Mouse (Mus musculus) thymus, adult 18-20 months (tissue): Measurements from ENCODE around the gene Fcrl6.

Source experiments
- DNase-seq, 2 experiments: peaks; one replicate each; pipeline ENCODE4 v3.0.0; 2022; ENCODE audit warnings: mixed read lengths in 2 of 2

The Fcrl6 gene

DNA sequence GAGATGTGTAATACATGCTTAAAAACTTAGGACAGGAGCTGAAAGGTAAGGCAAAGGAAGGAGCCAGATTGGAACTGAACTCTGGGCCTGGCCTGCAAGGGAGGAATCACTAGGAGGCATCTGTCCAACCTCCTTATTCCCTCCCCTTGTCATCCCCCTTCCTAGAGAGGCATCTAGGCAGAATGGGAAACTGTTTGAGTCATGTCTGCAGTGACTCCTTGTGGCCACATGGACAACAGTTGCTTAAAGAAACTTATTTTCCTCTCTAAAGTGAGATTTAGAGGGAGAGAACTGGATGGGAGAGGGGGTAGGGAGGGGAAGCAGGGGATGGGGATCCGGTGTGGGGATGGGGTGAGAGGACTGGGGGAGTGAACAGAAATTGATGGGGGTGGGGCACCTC, 10.4 kb upstream of the Fcrl6 start:
- no peak for DNase-seq

DNA sequence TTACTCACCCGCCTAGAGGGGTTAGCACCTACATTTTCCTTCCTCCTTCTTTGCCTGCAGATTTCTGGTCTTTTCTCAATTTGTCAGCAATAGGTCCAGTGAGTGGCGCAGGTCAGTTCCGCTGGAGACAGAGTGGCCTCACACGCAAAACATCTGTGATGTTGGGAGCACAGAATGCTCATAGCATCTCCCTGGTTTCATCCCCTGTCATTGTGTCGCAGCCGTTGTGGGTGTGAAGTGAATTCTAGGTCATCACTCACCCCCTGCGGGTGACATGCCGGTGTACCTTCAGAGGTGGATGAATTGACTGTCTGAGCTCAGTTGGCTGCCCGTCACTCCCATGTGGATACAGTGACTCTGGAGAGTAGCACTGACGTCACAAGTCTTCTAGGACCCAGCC, 9.0 kb upstream of the Fcrl6 start:
- DNase-seq = no peak

DNA sequence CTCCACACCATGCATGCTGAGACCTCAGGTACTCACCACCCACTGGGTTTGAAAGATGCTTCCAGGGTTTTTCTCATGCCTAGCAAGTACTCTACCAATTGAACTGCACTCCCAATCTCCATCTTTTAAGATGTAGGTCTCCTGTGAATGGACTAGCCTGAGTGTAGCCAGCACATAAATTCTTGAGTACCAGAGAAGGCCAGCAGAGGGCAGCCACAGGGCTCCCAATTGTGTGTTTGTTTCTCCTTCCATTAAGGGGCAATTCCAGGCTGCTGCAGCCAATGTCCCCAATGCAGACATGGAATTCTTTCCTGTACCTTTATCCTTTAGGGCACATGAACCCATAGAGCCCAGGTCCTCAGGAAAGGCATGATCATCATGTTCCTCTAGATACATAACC, 7.9 kb downstream of the Fcrl6 start:
- no peak for DNase-seq

DNA sequence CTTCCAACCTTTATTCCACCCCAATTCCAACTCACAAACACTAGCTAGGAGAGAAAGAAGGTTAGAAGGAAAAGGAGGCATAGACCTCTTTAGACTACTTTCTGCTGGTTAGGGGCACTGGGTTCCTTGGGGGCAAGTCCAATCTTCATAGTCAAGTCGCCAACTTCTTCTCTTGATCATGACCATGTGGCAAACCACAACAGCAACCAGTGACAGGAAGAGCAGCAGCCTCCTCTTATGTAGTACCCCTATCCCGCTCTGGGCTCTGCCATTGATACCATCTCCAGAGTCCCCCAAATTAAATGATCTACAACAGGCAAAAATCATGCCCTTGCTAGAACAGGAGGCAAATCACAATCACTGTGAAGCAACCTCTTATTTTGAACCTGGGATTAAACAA, 8.4 kb downstream of the Fcrl6 start:
- no peak for DNase-seq

DNA sequence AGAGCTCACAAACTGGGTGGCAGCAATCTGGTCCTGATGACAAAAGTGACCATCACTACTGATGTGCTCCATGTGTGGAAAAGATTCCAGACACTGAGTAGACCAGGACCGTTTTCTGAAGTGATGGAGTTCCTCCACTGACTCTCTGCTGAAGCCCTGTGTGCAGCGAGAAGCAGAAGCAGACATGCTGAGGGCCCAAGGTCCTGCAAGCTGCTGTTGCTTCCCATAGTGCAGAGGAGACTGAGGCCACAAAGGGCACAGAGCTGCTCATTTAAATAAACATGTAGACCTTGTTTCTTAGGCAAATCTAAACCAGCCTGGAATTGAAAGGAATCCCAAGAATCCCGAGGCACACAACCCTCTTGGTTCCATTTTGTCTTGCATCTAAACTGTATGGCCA, 9.0 kb downstream of the Fcrl6 start:
- DNase-seq = no peak

DNA sequence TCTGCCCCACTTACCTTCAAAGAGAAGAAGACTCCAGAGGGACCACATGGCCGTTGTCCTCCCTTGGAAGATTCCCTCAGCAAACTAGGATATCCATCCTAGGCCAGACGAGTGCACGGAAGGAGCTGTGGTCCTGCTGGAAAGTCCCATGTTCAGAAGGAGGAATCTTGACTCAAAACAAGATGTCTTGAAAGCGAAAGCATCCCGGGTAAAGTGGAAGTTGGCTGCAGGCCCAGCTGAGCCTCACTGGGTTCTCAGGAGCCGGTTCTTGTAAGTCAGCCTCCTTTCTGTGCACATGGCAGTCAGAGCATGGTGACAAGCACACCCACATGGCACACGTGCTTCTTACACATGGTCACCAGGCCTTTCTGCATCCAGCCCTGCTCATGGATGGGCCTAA, 12.0 kb downstream of the Fcrl6 start, which contains the start of gene Slamf8:
Gene Slamf8, minus strand, starts transcription at position 184 of the 400 bp plus-strand sequence.
- no peak for DNase-seq

DNA sequence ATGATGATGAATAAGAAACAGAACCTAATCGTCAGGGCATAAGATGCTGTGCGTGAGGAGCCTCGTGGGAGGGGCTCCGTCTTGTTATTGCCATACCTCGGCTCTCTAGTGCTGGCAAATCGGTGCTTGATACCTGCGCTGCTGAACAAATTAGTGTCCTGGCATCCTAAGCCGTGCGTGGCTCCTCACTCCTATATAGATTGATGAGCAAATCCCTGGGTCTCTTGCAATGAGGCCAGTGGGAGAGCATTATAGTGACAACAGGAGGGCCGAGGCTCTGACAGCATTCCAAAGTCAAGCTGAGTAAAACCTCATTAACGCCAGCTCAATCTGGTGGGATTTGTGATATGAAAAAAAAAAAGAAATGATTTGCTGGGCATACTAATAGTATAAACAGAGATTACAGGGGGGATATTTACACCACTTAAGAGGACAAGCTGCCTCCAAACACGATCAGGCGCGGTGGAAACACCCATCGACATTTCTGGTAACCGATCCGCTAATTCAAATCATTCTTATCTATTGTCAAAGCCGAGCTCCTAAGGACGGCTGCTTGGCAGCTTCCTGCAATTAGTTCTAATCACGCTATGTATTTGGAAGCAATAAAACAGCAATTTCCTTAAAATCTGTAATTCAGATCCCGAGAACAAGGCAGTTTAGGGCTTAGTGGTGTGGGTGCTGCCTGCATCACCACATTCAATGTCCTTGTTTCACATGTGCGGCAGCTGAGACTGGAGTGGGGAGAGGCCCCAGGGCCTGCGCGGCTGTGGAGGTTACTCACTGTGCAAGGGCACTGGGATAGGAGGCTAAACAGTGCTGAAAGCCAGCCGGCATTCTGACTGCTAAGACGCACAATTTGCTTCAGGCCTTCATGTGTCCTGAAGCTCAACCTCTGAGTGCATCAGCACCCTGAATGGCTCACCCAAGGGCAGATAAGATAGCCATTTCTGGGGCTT, 16.5 kb downstream of the Fcrl6 start:
- no peak for DNase-seq

DNA sequence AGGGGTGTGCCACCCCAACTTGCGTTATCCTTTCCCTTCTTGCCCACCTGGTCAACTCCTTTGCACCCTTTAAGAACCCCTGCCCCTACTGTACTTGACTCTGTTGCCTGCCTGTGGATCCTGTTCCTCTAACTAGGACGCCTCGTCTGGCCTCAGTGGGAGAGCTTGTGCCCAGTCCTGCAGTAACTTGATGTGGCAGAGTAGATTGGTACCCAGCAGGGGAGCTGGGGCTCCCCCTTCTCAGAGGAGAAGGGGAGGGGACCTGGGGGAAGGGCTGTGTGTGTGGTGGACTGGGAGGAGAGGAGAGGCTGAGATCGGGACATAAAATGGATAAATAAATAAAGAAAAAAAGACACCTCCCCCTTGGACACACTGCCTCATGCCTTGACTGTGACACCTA, 17.3 kb downstream of the Fcrl6 start:
- no peak for DNase-seq

DNA sequence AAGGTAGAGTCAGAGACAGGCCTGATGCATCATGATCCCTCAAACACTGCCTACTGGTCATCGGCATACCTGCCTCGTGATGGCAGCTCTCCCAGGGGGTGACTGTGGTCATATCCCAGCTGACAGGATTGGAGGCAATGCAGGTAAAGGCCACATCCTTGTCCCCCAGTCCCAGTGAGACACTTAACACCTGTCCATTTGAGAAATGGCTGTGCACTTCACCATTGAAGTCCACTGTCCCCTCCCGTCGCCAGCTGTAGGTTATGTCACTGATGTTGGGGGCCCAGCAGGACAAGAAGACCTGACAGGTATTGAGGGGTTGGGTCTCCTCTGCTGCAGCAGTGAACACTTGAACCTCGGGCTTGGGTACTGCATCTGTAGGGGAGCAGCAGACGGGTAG, 18.1 kb downstream of the Fcrl6 start:
- DNase-seq = no peak

DNA sequence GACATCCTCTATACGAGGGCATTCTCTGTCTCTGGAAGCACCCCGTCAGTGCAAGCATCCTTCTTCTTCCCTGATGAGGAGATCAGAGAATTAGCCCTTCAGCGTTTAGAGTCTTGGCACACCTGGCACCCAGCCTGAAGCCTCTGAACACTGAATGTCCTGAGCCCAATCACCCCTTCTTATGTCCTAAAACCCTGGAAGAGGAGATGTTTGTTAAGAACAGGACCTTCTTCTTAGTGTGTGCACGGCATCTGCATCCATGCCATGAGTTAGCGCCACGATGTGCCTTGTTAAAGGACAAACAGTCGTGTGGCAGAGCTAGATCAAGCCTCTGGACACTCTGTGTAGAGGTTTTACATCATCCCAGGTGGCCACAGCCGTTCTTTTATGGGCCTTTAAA, 19.9 kb downstream of the Fcrl6 start:
- DNase-seq = no peak

DNA sequence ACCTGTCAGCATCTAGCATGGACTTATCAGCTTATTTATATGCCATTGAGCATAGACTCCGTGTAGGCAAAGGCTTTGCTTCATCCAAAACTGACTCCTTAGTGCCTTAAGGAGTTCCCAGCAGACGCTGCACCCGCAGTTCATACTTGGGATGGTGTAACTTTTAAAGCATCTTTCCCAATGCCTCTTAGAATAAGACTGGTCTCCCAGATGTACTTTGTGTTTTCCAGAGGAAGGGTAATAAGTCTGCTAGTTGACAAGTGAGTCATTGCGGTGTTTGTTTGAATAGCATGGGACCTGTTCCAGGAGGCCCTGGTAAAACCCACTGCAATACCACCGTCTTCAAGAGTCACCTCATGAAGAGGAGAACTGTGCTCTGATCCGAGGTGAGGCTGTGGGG, 22.2 kb downstream of the Fcrl6 start:
- DNase-seq = no peak

DNA sequence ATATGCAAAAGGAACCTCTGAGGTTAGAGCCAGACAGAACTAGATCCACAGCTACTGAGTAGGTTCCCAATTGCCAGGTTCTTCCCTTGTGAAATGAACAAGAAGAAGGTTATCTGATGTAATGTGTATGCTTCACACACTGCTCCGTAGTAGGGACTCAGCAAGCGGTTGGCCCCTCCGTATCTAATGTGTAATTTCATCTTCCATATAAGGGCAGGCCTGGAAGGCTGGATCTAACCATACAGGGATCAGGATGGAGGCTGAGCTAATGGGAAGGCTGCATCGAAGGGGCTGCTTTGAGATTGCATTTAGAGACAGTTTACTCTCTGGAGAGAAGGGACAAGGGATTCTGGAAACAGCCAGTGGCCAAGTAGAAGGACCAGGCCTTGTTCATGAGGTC, 34.6 kb downstream of the Fcrl6 start:
- DNase-seq = no peak

DNA sequence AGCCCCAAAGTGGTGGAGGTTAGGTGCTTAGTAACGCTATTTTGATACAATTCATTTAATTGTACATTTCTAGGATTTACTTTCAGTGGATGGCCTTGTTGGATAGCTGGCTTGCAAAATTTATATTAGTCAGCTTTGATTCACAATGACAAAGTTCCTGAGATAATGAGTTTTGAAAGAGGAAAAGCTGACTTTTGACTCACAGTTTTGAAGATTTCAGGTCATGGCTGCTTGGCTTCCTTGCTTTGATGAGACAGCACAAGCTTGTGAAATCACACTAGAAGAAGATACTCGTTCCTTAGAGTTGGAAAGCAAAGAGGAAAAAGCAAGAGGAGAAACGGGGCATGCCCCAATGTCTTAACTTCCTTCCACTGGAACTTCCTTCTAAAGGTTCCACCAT, 36.2 kb downstream of the Fcrl6 start:
- DNase-seq = no peak

DNA sequence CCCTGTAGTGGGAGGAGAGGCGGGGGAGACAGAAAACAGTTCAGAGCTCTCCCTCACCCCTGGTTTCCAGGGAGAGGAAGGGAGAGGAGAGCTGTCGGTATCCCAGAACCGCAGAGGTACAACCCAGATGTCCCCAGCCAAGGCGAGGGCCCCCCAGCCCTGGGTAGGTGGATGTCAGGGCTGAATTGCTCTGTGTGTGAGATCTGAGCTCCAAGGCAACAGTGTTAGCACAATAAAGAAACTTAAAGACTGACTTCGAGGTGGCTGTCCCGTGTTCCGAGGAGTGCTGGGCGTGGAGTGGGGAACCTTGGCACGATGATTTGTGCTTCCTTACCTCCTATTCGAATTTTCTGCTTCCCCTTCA, 38.9 kb downstream of the Fcrl6 start:
- DNase-seq = no peak

DNA sequence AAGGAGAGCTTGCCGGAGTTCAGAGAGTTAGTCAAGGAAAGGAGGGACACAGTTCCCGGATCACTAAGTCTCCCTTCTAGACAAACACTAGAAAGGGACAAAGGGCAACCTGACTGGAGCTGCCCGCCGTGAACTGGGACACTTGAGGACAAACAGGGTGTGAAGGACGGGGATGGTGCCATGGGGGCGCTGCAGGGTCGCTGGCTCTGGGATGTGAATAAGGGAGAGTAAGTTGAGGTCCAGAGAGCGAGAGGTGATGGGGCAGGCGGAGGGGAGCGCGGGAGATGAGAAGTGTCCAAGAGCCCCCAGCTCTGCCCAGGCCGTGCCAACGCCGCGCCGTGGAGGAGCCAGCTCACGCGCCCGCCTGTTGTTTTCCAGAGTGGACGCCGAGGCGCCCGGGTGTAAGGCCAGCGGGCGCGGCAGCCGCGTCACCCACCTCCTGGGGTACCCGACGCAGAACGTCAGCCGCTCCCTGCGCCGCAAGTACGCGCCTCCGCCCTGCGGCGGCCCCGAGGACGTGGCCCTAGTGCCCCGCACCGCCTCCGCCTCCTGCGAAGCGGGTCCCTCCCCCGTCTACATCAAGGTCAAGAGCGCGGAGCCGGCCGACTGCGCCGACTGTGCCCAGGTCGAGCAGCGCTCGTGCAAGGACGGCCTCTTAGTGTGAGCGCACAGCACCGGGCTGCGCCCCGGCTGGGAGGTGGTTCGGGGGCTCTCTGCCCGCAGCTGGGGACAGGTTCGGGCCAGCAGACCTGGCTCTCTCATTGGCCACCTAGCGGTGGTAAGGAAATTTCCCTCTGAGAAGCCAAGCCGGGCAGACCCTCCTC, 39.5 kb downstream of the Fcrl6 start:
- DNase-seq = peak; percentile 37 to 48

DNA sequence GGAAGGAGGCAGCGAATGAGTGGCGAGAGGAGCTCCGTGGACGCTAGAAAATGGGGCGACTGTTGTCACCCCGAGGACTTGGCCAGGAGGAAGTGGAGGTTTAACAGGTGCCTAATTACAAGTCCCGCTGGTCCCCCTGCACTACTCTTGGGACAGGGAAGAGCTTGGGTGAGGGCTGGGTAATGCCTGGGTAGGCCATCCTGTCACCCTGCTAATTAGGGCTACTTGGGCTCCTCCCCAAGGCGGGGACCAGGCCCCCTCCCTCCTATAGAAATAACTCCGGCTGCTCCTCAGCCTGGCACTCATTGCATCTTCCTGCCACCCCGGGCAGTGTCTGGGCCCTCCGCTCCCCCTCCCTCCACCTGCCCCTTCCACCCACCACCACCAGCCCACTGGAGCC, 46.7 kb downstream of the Fcrl6 start, which contains the start of gene Vsig8:
Gene Vsig8, plus strand, starts transcription at position 301 of the 400 bp plus-strand sequence.
- DNase-seq = no peak

DNA sequence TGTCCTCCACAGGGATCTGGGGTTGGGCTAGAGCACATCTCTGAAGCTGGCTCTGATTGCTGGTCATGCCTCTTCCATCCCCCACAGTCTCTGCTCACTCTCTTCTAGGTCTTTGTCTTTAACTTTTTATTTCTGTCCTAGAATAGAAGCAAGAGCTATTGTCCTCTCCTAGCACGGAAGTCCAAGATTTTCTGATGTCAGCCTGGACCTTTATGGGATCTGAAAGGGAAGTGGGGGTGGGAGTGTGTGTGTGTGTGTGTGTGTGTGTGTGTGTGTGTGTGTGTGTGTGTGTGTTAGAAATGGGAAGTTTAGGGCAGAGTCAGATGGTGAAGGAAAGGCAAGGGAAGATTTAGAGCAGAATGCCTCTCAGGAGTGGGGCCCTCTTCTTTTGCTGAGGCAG, 49.7 kb downstream of the Fcrl6 start:
- DNase-seq = no peak

DNA sequence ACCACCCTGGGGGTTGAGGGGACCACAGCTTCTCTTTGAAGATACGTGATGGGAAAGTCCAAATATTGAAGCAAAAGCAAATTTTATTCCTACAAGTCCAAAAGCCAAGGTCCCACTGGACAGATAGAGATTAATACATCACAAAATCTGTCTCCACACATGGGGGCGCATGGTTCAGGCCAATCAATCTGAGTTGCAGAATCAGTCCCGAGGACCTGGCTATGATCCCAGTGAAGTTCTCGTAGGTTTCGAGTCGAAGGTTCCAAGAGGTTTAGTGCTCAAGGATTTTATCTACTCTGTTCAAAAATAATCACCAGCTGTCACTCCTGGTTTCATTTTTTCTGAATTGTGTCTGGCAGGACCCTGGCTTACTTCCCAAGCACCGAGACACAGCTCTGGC, 51.3 kb downstream of the Fcrl6 start:
- no peak for DNase-seq

DNA sequence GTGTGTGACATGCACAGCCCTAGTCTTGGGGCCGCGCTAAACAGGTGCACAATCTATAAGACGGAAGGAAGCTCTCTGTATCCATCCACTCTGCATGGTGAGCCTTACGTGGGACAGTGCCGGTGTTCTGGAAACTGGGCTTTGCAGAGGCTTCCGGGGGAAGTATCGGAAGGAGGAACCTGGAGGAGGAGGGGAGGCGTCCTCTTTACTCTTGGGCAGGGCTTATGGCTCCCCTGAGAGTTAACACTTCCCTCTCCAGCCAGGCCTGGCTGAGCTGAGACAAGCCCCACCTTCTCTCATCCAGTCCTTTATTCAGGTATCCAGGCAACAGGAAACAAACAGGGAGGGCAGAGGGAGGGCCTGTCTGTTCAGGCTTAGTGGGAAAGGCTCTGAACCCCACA, 51.8 kb downstream of the Fcrl6 start:
- peak in 1 of 2 experiments; percentile 38 for DNase-seq

DNA sequence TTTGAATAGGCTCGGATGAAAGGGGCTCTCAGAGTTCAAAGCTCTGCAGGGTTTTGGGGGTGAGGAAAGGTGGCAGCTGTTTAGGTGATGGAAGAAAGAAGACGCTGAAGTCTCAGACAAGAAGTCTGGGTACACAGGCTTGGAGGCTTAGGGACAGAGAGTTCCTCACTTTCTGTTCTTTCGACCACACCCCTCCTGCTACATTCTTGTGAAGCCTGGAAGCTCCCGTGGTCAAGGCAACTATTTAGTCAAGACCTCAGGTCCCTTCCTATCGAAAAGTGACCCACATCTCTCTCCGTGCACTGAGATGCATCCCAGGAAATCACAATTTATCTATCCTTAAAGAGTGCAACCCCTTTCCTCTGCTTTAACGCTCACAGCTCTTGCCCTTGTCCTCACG, 52.6 kb downstream of the Fcrl6 start:
- no peak for DNase-seq

DNA sequence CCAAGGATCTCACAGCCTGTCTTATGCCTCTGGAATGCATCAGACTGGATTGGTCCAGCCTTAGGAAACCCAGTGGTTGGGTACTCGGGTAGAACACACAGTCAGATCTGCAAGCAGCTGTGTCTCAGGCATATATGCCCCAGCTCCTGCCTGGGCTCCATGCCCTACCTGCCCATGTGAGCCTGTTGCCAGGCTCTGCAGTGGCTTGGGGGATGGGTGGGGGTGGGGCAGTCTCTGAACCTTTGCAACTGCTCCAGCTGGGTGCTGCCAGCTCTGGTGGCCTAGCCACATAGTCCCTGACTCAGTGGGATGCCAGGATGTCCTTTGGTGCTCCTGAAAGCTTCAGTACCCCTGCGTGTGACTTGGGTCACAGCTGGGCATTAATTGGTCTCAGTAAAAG, 53.0 kb downstream of the Fcrl6 start:
- DNase-seq = no peak

DNA sequence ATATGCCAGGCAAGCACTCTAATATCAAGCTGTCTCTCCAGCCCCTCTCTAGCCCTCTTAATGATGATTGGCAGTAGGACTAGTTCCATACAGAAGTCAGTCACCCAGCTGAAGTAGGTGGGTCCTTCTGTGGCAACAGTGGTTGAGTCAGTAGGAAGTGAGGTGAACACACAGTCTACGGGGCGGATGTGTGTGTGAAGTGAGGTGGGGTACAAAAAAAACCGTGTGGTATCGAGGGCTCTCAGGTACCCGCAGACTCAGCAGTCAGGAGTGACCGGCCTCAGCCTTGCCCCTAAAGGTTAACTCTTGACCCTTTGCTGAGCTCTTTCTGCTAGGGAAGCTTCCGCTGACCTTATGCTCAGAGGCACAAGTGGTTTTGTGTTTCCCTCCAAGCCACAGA, 53.9 kb downstream of the Fcrl6 start:
- peak in 1 of 2 experiments; percentile 49 for DNase-seq
